Mouse (Mus musculus) heart, embryonic 14.5 days (tissue): ENCODE measurements at regions not wholly inside any gene's neighbourhood (a gene's known extent, or its start where the extent isn't known, plus 50 kb on each side); places are given as distances from the start of the nearest gene placed in this dataset.
"Not testable (repeated sequence)": the region's sequence is repeated elsewhere in the genome, so short reads cannot be mapped to it uniquely, and the experiment has no call there.

Experiments used
- ATAC-seq: fragments of 200-750 bp; cut with Nextera tagmentation; 2 replicates; pipeline ENCODE4 v1.8.0; 2017; ENCODE audit warnings: low read depth, moderate TSS enrichment; ENCODE audit not compliant: insufficient number of reproducible peaks, insufficient read depth, low FRiP score
- H3K27ac ChIP-seq, 2 experiments: fragments of 200-500 bp in 1 of 2; fragments of 300-500 bp in 1 of 2; sonication (generic) in 1 of 2; replicated peaks in 1 of 2; 2 replicates each; pipeline ENCODE4 v1.5.1; 2012 to 2014; ENCODE audit warnings: low read depth in 2 of 2, low read length in 2 of 2, control low read depth in 1 of 2, mild to moderate bottlenecking in 1 of 2, mixed read lengths in 1 of 2; ENCODE audit not compliant: control insufficient read depth in 1 of 2, insufficient read depth in 1 of 2
- H3K27me3 ChIP-seq: fragments of 300-500 bp; sonication (generic); 2 replicates; pipeline ENCODE4 v1.6.1; 2014; ENCODE audit warnings: mild to moderate bottlenecking, low read length, control low read depth; ENCODE audit not compliant: control insufficient read depth, insufficient read depth
- H3K36me3 ChIP-seq: fragments of 300-500 bp; sonication (generic); 2 replicates; pipeline ENCODE4 v1.6.1; 2014; ENCODE audit warnings: mild to moderate bottlenecking, control low read depth, low read length, mixed read lengths; ENCODE audit not compliant: control insufficient read depth, insufficient read depth
- H3K4me1 ChIP-seq, 2 experiments: fragments of 200-500 bp in 1 of 2; fragments of 300-500 bp in 1 of 2; sonication (generic) in 1 of 2; 2 replicates each; pipeline ENCODE4 v1.6.1; 2012 to 2014; ENCODE audit warnings: low read length in 2 of 2, control low read depth in 1 of 2, mixed read lengths in 1 of 2; ENCODE audit not compliant: control insufficient read depth in 2 of 2, insufficient read depth in 2 of 2
- H3K4me2 ChIP-seq: fragments of 300-500 bp; sonication (generic); 2 replicates; pipeline ENCODE4 v1.6.1; 2014; ENCODE audit warnings: mild to moderate bottlenecking, low read length
- H3K4me3 ChIP-seq, 2 experiments: fragments of 200-500 bp in 1 of 2; fragments of 300-500 bp in 1 of 2; sonication (generic) in 1 of 2; 2 replicates each; pipeline ENCODE4 v1.5.1; 2012 to 2014; ENCODE audit warnings: low read length in 2 of 2, mild to moderate bottlenecking in 2 of 2, control low read depth in 1 of 2, low read depth in 1 of 2, moderate library complexity in 1 of 2; ENCODE audit not compliant: control insufficient read depth in 1 of 2, insufficient read depth in 1 of 2
- H3K9ac ChIP-seq: fragments of 300-500 bp; sonication (generic); 2 replicates; pipeline ENCODE4 v1.6.1; 2014; ENCODE audit warnings: mild to moderate bottlenecking, low read length
- H3K9me3 ChIP-seq: fragments of 300-500 bp; sonication (generic); 2 replicates; pipeline ENCODE4 v1.6.1; 2016; ENCODE audit warnings: low read length, control low read depth; ENCODE audit not compliant: control insufficient read depth
- WGBS: fragments of 180-500 bp; shearing (Covaris S2); extraction: QIAGEN DNeasy Blood & Tissue Kit; methylation state at CpG from one replicate; pipeline ENCODE4 v1.1.7; 2014; 5-methylcytosine and 5-hydroxymethylcytosine counted together

- H3K27me3 ChIP-seq, ATAC-seq, H3K9ac ChIP-seq, H3K36me3 ChIP-seq, H3K9me3 ChIP-seq, H3K4me1 ChIP-seq, H3K4me2 ChIP-seq, H3K4me3 ChIP-seq, H3K27ac ChIP-seq: not testable (repeated sequence)
- WGBS = 71% methylated on average over 4 of the region's 4 CpGs
Measured at GRCm38 (mm10) chr8:71813889-71814288, 67.9 kb upstream of the Zfp709 start.

GRCm38 (mm10) chr8:71813239-71813638, 68.6 kb upstream of the Zfp709 start:
- not testable (repeated sequence) for H3K27ac ChIP-seq, H3K4me2 ChIP-seq, H3K4me3 ChIP-seq, H3K36me3 ChIP-seq, H3K27me3 ChIP-seq, H3K9me3 ChIP-seq, H3K9ac ChIP-seq, ATAC-seq, H3K4me1 ChIP-seq
- WGBS = 82% methylated on average over 8 of the region's 8 CpGs

GRCm38 (mm10) chr8:71807788-71808187, 74.0 kb upstream of the Zfp709 start:
- 39% methylated on average over 3 of the region's 4 CpGs for WGBS
- H3K4me2 ChIP-seq, H3K9ac ChIP-seq, H3K4me3 ChIP-seq, H3K9me3 ChIP-seq, H3K4me1 ChIP-seq, H3K27me3 ChIP-seq, H3K27ac ChIP-seq, ATAC-seq, H3K36me3 ChIP-seq: not testable (repeated sequence)

GRCm38 (mm10) chr8:71804586-71804985, 77.2 kb upstream of the Zfp709 start:
- 72% methylated on average over 1 of the region's 1 CpGs for WGBS

GRCm38 (mm10) chr8:71802226-71802625, 76.7 kb upstream of the Fcho1 start:
- not testable (repeated sequence) for H3K4me1 ChIP-seq, H3K9me3 ChIP-seq, H3K4me2 ChIP-seq, H3K4me3 ChIP-seq, H3K9ac ChIP-seq, H3K27ac ChIP-seq, H3K36me3 ChIP-seq, H3K27me3 ChIP-seq
- WGBS = 48% methylated on average over 2 of the region's 2 CpGs
- peak; percentile 49; the same call in 1 of the 2 replicates for ATAC-seq

More at GRCm38 (mm10) chr8:71804586-71804985, 77.2 kb upstream of the Zfp709 start:
- not testable (repeated sequence) for ATAC-seq, H3K36me3 ChIP-seq, H3K9ac ChIP-seq, H3K9me3 ChIP-seq, H3K4me1 ChIP-seq, H3K27ac ChIP-seq, H3K4me3 ChIP-seq, H3K27me3 ChIP-seq, H3K4me2 ChIP-seq

- not testable (repeated sequence) for H3K36me3 ChIP-seq, H3K9me3 ChIP-seq, H3K9ac ChIP-seq, H3K27me3 ChIP-seq, H3K27ac ChIP-seq, ATAC-seq, H3K4me1 ChIP-seq
- Histone ChIP-seq H3K4me2 (0 out of 2 replicates have a peak overlapping the region, but pooled peaks have one; percentile 18), H3K4me3 (peak overlapping the region in 1 of 2 experiments; percentile 24; a peak in 2 of 4 replicates)
- WGBS = 0% methylated on average over 1 of the region's 9 CpGs
Measured at GRCm38 (mm10) chr8:71789031-71789460, 63.5 kb upstream of the Fcho1 start.

- not testable (repeated sequence) for H3K36me3 ChIP-seq, ATAC-seq, H3K9me3 ChIP-seq, H3K4me3 ChIP-seq, H3K27me3 ChIP-seq, H3K9ac ChIP-seq, H3K4me2 ChIP-seq, H3K4me1 ChIP-seq, H3K27ac ChIP-seq
- WGBS = 85% methylated on average over 8 of the region's 10 CpGs
Measured at GRCm38 (mm10) chr8:71780624-71781023, 55.1 kb upstream of the Fcho1 start.

GRCm38 (mm10) chr8:71779824-71780223, 54.3 kb upstream of the Fcho1 start:
- H3K4me1 ChIP-seq, H3K4me3 ChIP-seq, H3K27me3 ChIP-seq, H3K9ac ChIP-seq, H3K27ac ChIP-seq, H3K4me2 ChIP-seq, H3K9me3 ChIP-seq, H3K36me3 ChIP-seq: not testable (repeated sequence)
- WGBS = 70% methylated on average over 2 of the region's 4 CpGs
- ATAC-seq = 0 out of 2 replicates have a peak, but pooled peaks have one; percentile 17
